Mouse (Mus musculus) kidney, postnatal 0 days (tissue): ENCODE results near the gene Agrp. TPM values are rescaled to one million over a fixed set of nuclear protein-coding genes. Genes with fewer than 3 reads are reported as not detected.

ENCODE experiments used
- ATAC-seq: fragments of 200-750 bp; cut with Nextera tagmentation; replicated peaks from 2 replicates; pipeline ENCODE4 v1.8.0; 2017; ENCODE audit warnings: low read depth, moderate number of reproducible peaks, moderate TSS enrichment, moderate library complexity; ENCODE audit not compliant: low FRiP score
- DNase-seq: peaks from one replicate; pipeline ENCODE4 v3.0.0-alpha.2; 2016; ENCODE audit warnings: low spot score
- H3K27ac ChIP-seq: fragments of 300-500 bp; sonication (generic); 2 replicates; pipeline ENCODE4 v1.5.1; 2014; ENCODE audit warnings: mild to moderate bottlenecking
- H3K27me3 ChIP-seq: fragments of 300-500 bp; sonication (generic); 2 replicates; pipeline ENCODE4 v1.6.1; 2014; ENCODE audit warnings: low read length, mixed read lengths; ENCODE audit not compliant: insufficient read depth
- H3K36me3 ChIP-seq: fragments of 300-500 bp; sonication (generic); 2 replicates; pipeline ENCODE4 v1.6.1; 2014; ENCODE audit warnings: low read length, mixed read lengths; ENCODE audit not compliant: insufficient read depth
- H3K4me1 ChIP-seq: fragments of 300-500 bp; sonication (generic); replicated peaks from 2 replicates; pipeline ENCODE4 v1.6.1; 2014; ENCODE audit warnings: antibody characterized with exemption, low read length, mixed read lengths; ENCODE audit not compliant: insufficient read depth
- H3K4me2 ChIP-seq: fragments of 300-500 bp; sonication (generic); 2 replicates; pipeline ENCODE4 v1.6.1; 2014; ENCODE audit warnings: mild to moderate bottlenecking, low read length, moderate library complexity, mixed read lengths
- H3K4me3 ChIP-seq: fragments of 300-500 bp; sonication (generic); replicated peaks from 2 replicates; pipeline ENCODE4 v1.5.1; 2014; ENCODE audit warnings: low read depth, low read length
- H3K9ac ChIP-seq: fragments of 300-500 bp; sonication (generic); 2 replicates; pipeline ENCODE4 v1.6.1; 2014; ENCODE audit warnings: low read depth, low read length
- H3K9me3 ChIP-seq: fragments of 300-500 bp; sonication (generic); replicated peaks from 2 replicates; pipeline ENCODE4 v1.6.1; 2016; ENCODE audit warnings: low read length, inconsistent platforms, mixed read lengths
- CTCF ChIP-seq: IDR thresholded peaks from 2 replicates; pipeline ENCODE4 v1.5.1; 2016; ENCODE audit warnings: antibody characterized with exemption, low read depth, mild to moderate bottlenecking, moderate library complexity
- whole genome bisulfite sequencing: fragments of 180-500 bp; shearing (Covaris S2); extraction: QIAGEN DNeasy Blood & Tissue Kit; methylation state at CpG from one replicate; pipeline ENCODE4 v1.1.7; 2014; 5-methylcytosine and 5-hydroxymethylcytosine counted together
- polyA plus RNA-seq: library from polyadenylated mRNA; unstranded; fragments of >200 nt; fragmentation: Nextera tagmentation; extraction: Ambion mirVana; gene quantifications from 2 replicates; pipeline ENCODE4 v1.2.1, GENCODE M21; 2015

Gene Agrp
- polyA plus RNA-seq, 1 experiment from 2014 or later = 0.61 TPM

GRCm38 (mm10) chr8:105533892-105534329 lies 103.3 kb downstream of the Agrp start:
- Histone ChIP-seq H3K9me3 (no peaks in the 10 kb centered on the region), H3K4me3 (no peak overlapping the region), H3K4me2 (no peak overlapping the region), H3K36me3 (peaks cover 20% of the 10 kb centered on the region), H3K4me1 (peaks cover 17% of the 10 kb centered on the region; the same call in 1 of the 2 replicates), H3K27ac (peak overlapping the region; percentile 71), H3K27me3 (no peaks in the 10 kb centered on the region), H3K9ac (no peak overlapping the region)
- ATAC-seq = peak; percentile 52
- peak; percentile 93 for TF ChIP-seq CTCF
- WGBS = 0% methylated on average over 1 of the region's 1 CpGs
- peak; percentile 89 for DNase-seq

GRCm38 (mm10) chr8:105533439-105533838 lies 103.8 kb downstream of the Agrp start:
- Histone ChIP-seq H3K4me1 (peaks cover 19% of the 10 kb centered on the region; the same call in 1 of the 2 replicates), H3K27me3 (no peaks in the 10 kb centered on the region), H3K9ac (0 out of 2 replicates have a peak overlapping the region, but pooled peaks have one; percentile 4), H3K9me3 (no peaks in the 10 kb centered on the region), H3K4me2 (no peak overlapping the region), H3K27ac (peak overlapping the region; percentile 71), H3K36me3 (peaks cover 20% of the 10 kb centered on the region), H3K4me3 (no peak overlapping the region)
- TF ChIP-seq CTCF = no peak
- DNase-seq (no peak), ATAC-seq (0 out of 2 replicates have a peak, but pooled peaks have one; percentile 6)
- 3% methylated on average over 2 of the region's 2 CpGs for WGBS

GRCm38 (mm10) chr8:105531774-105532173 lies 105.4 kb downstream of the Agrp start:
- ATAC-seq = no peak
- 69% methylated on average over 2 of the region's 2 CpGs for WGBS
- Histone ChIP-seq H3K27me3 (no peaks in the 10 kb centered on the region), H3K27ac (no peak overlapping the region), H3K4me3 (no peak overlapping the region), H3K36me3 (peaks cover 9% of the 10 kb centered on the region; the same call in 1 of the 2 replicates), H3K4me2 (no peak overlapping the region), H3K9ac (no peak overlapping the region), H3K9me3 (no peaks in the 10 kb centered on the region), H3K4me1 (peaks cover 19% of the 10 kb centered on the region; the same call in 1 of the 2 replicates)
- peak; percentile 60 for DNase-seq
- peak; percentile 67 for TF ChIP-seq CTCF

GRCm38 (mm10) chr8:105529271-105529670 lies 107.9 kb downstream of the Agrp start:
- Histone ChIP-seq H3K9ac (no peak overlapping the region), H3K27me3 (no peaks in the 10 kb centered on the region), H3K9me3 (no peaks in the 10 kb centered on the region), H3K4me2 (no peak overlapping the region), H3K4me3 (no peak overlapping the region), H3K36me3 (peaks cover 13% of the 10 kb centered on the region; the same call in 1 of the 2 replicates), H3K4me1 (peaks cover 19% of the 10 kb centered on the region; the same call in 1 of the 2 replicates), H3K27ac (0 out of 2 replicates have a peak overlapping the region, but pooled peaks have one; percentile 6)
- no peak for TF ChIP-seq CTCF
- WGBS = 42% methylated on average over 3 of the region's 3 CpGs
- ATAC-seq = no peak
- DNase-seq = peak; percentile 57

GRCm38 (mm10) chr8:105528206-105528605 lies 109.0 kb downstream of the Agrp start:
- Histone ChIP-seq H3K4me2 (no peak overlapping the region), H3K4me3 (no peak overlapping the region), H3K9me3 (no peaks in the 10 kb centered on the region), H3K27me3 (no peaks in the 10 kb centered on the region), H3K9ac (no peak overlapping the region), H3K4me1 (peaks cover 13% of the 10 kb centered on the region; the same call in 1 of the 2 replicates), H3K36me3 (peaks cover 15% of the 10 kb centered on the region; the same call in 1 of the 2 replicates), H3K27ac (0 out of 2 replicates have a peak overlapping the region, but pooled peaks have one; percentile 25)
- no peak for TF ChIP-seq CTCF
- ATAC-seq (no peak), DNase-seq (no peak)
- 94% methylated on average over 1 of the region's 1 CpGs for WGBS

GRCm38 (mm10) chr8:105527110-105527509 lies 110.1 kb downstream of the Agrp start:
- WGBS = 48% methylated on average over 2 of the region's 2 CpGs
- no peak overlapping the region for H3K4me3 ChIP-seq
- no peak for TF ChIP-seq CTCF
- peaks cover 15% of the 10 kb centered on the region; the same call in 1 of the 2 replicates for H3K4me1 ChIP-seq
- no peak overlapping the region for H3K4me2 ChIP-seq
- DNase-seq (no peak), ATAC-seq (peak; percentile 78)
- peak overlapping the region; percentile 60 for H3K27ac ChIP-seq
- H3K9me3 ChIP-seq = no peaks in the 10 kb centered on the region
- no peaks in the 10 kb centered on the region for H3K27me3 ChIP-seq
- H3K36me3 ChIP-seq = peaks cover 17% of the 10 kb centered on the region; the same call in 1 of the 2 replicates
- no peak overlapping the region for H3K9ac ChIP-seq
